Mouse (Mus musculus): Measurements from ENCODE around the gene Bnipl. TPM values are rescaled to one million over a fixed set of nuclear protein-coding genes. Genes with fewer than 3 reads are reported as not detected.

The Bnipl gene
- polyA plus RNA-seq, 1 experiment from 2014 or later, result 1.1 TPM

Other genes starting within 250 kb of the Bnipl start
- gene Zfp687, start 235.7 kb downstream of the Bnipl start, polyA plus RNA-seq (2016; fragmentation: Nextera tagmentation; extraction: Ambion mirVana), result 31.8 and 32.8 TPM in 2 replicates
- gene Psmd4, start 208.6 kb downstream of the Bnipl start, polyA plus RNA-seq (2016; fragmentation: Nextera tagmentation; extraction: Ambion mirVana), result 263 and 276 TPM in 2 replicates
- gene Pip5k1a, start 144.3 kb downstream of the Bnipl start, polyA plus RNA-seq (2016; fragmentation: Nextera tagmentation; extraction: Ambion mirVana), result 20.4 and 21.5 TPM in 2 replicates
- 218 and 219 TPM in 2 replicates for gene Vps72, start 140.2 kb downstream of the Bnipl start, polyA plus RNA-seq (2016; fragmentation: Nextera tagmentation; extraction: Ambion mirVana)
- 0.81 and 0.99 TPM in 2 replicates for gene Tmod4, start 126.7 kb downstream of the Bnipl start, polyA plus RNA-seq (2016; fragmentation: Nextera tagmentation; extraction: Ambion mirVana)
- gene Scnm1, start 117.2 kb downstream of the Bnipl start, polyA plus RNA-seq (2016; fragmentation: Nextera tagmentation; extraction: Ambion mirVana), result 89.4 and 94.1 TPM in 2 replicates
- 22.6 and 23.9 TPM in 2 replicates for gene Lysmd1, start 117.1 kb downstream of the Bnipl start, polyA plus RNA-seq (2016; fragmentation: Nextera tagmentation; extraction: Ambion mirVana)
- gene Tnfaip8l2, start 108.8 kb downstream of the Bnipl start, polyA plus RNA-seq (2016; fragmentation: Nextera tagmentation; extraction: Ambion mirVana), result 2.1 and 2.6 TPM in 2 replicates
- gene Sema6c, start 90.7 kb downstream of the Bnipl start, polyA plus RNA-seq (2016; fragmentation: Nextera tagmentation; extraction: Ambion mirVana), result 59.5 and 68.7 TPM in 2 replicates
- gene Gabpb2, start 33.3 kb downstream of the Bnipl start, polyA plus RNA-seq (2016; fragmentation: Nextera tagmentation; extraction: Ambion mirVana), result 10.1 and 10.8 TPM in 2 replicates
- 91.7 and 95.8 TPM in 2 replicates for gene Cdc42se1, start 22.5 kb downstream of the Bnipl start, polyA plus RNA-seq (2016; fragmentation: Nextera tagmentation; extraction: Ambion mirVana)
- gene Mllt11, start 19.0 kb downstream of the Bnipl start, polyA plus RNA-seq (2016; fragmentation: Nextera tagmentation; extraction: Ambion mirVana), result 116 and 124 TPM in 2 replicates
- gene Gm128, start 9.6 kb downstream of the Bnipl start, polyA plus RNA-seq (2016; fragmentation: Nextera tagmentation; extraction: Ambion mirVana), result 0.25 and 0.42 TPM in 2 replicates
- gene Mindy1, start 30.2 kb upstream of the Bnipl start, polyA plus RNA-seq (2016; fragmentation: Nextera tagmentation; extraction: Ambion mirVana), result 45.7 and 51.1 TPM in 2 replicates
- gene Prune1, start 30.9 kb upstream of the Bnipl start, polyA plus RNA-seq (2016; fragmentation: Nextera tagmentation; extraction: Ambion mirVana), result 37.0 and 37.9 TPM in 2 replicates
- gene Anxa9, start 56.0 kb upstream of the Bnipl start, polyA plus RNA-seq (2016; fragmentation: Nextera tagmentation; extraction: Ambion mirVana), result 0.87 and 1.1 TPM in 2 replicates
- 115 TPM in 2 replicates for gene Cers2, start 63.6 kb upstream of the Bnipl start, polyA plus RNA-seq (2016; fragmentation: Nextera tagmentation; extraction: Ambion mirVana)
- gene Setdb1, start 106.0 kb upstream of the Bnipl start, polyA plus RNA-seq (2016; fragmentation: Nextera tagmentation; extraction: Ambion mirVana), result 56.3 and 62.9 TPM in 2 replicates
- not detected in 2 replicates for gene 4930558C23Rik, start 151.6 kb upstream of the Bnipl start, polyA plus RNA-seq (2016; fragmentation: Nextera tagmentation; extraction: Ambion mirVana)
- 34.3 and 37.7 TPM in 2 replicates for gene Arnt, start 183.2 kb upstream of the Bnipl start, polyA plus RNA-seq (2016; fragmentation: Nextera tagmentation; extraction: Ambion mirVana)
- 18.3 and 20.2 TPM in 2 replicates for gene Ctsk, start 248.1 kb upstream of the Bnipl start, polyA plus RNA-seq (2016; fragmentation: Nextera tagmentation; extraction: Ambion mirVana)

Data from hindbrain, embryonic 12.5 days (tissue).